Mouse (Mus musculus) lung, postnatal 0 days (tissue): ENCODE data around the gene Tnfrsf11a. TPM values are rescaled to one million over a fixed set of nuclear protein-coding genes. Genes with fewer than 3 reads are reported as not detected.

Source experiments
- ATAC-seq: fragments of 200-750 bp; cut with Nextera tagmentation; 2 replicates; pipeline ENCODE4 v1.8.0; 2017; ENCODE audit warnings: moderate library complexity
- DNase-seq: peaks from one replicate; pipeline ENCODE4 v3.0.0-alpha.2; 2016; ENCODE audit warnings: low spot score
- H3K27ac ChIP-seq: fragments of 300-500 bp; sonication (generic); 2 replicates; pipeline ENCODE4 v1.5.1; 2014; ENCODE audit warnings: antibody characterized with exemption, mild to moderate bottlenecking, low read length, mixed read lengths
- H3K27me3 ChIP-seq: fragments of 300-500 bp; sonication (generic); replicated peaks from 2 replicates; pipeline ENCODE4 v1.6.1; 2014; ENCODE audit warnings: low read length, mixed read lengths; ENCODE audit not compliant: insufficient read depth
- H3K36me3 ChIP-seq: fragments of 300-500 bp; sonication (generic); 2 replicates; pipeline ENCODE4 v1.6.1; 2014; ENCODE audit warnings: low read length, mixed read lengths; ENCODE audit not compliant: insufficient read depth
- H3K4me1 ChIP-seq: fragments of 300-500 bp; sonication (generic); 2 replicates; pipeline ENCODE4 v1.6.1; 2014; ENCODE audit warnings: antibody characterized with exemption, low read depth, low read length, mixed read lengths; ENCODE audit not compliant: insufficient read depth
- H3K4me2 ChIP-seq: fragments of 300-500 bp; sonication (generic); replicated peaks from 2 replicates; pipeline ENCODE4 v1.6.1; 2014; ENCODE audit warnings: low read depth, mild to moderate bottlenecking, low read length, moderate library complexity, mixed read lengths
- H3K4me3 ChIP-seq: fragments of 300-500 bp; sonication (generic); 2 replicates; pipeline ENCODE4 v1.5.1; 2014; ENCODE audit warnings: low read depth, low read length
- H3K9ac ChIP-seq: fragments of 300-500 bp; sonication (generic); replicated peaks from 2 replicates; pipeline ENCODE4 v1.6.1; 2014; ENCODE audit warnings: low read depth, mild to moderate bottlenecking
- H3K9me3 ChIP-seq: fragments of 300-500 bp; sonication (generic); 2 replicates; pipeline ENCODE4 v1.6.1; 2016; ENCODE audit warnings: low read length, mixed read lengths
- CTCF ChIP-seq: IDR thresholded peaks from 2 replicates; pipeline ENCODE4 v1.5.1; 2016; ENCODE audit warnings: antibody characterized with exemption, mild to moderate bottlenecking
- EP300 ChIP-seq: IDR thresholded peaks from 2 replicates; pipeline ENCODE4 v1.6.1; 2016; ENCODE audit warnings: antibody characterized with exemption, mild to moderate bottlenecking, control low read depth
- WGBS: fragments of 180-500 bp; shearing (Covaris S2); extraction: QIAGEN DNeasy Blood & Tissue Kit; methylation state at CpG from one replicate; pipeline ENCODE4 v1.1.7; 2014; 5-methylcytosine and 5-hydroxymethylcytosine counted together
- polyA plus RNA-seq: library from polyadenylated mRNA; unstranded; fragments of >200 nt; fragmentation: Nextera tagmentation; extraction: Ambion mirVana; gene quantifications from 2 replicates; pipeline ENCODE4 v1.2.1, GENCODE M21; 2015

Tnfrsf11a gene
- polyA plus RNA-seq, 1 experiment from 2014 or later = 2.2 TPM

- Histone ChIP-seq H3K4me1 (no peaks in the 10 kb centered on the region), H3K27me3 (no peaks in the 10 kb centered on the region), H3K27ac (no peak overlapping the region), H3K4me3 (no peak overlapping the region), H3K9ac (no peak overlapping the region), H3K4me2 (no peak overlapping the region), H3K9me3 (no peaks in the 10 kb centered on the region), H3K36me3 (no peaks in the 10 kb centered on the region)
- TF ChIP-seq CTCF (no peak), EP300 (no peak)
- WGBS = 85% methylated on average over 5 of the region's 5 CpGs
- no peak for DNase-seq
- ATAC-seq = no peak
Measured at GRCm38 (mm10) chr1:105829171-105829570, 48.7 kb downstream of the Tnfrsf11a start.

- no peaks in the 10 kb centered on the region for H3K36me3 ChIP-seq
- H3K4me1 ChIP-seq = no peaks in the 10 kb centered on the region
- no peak overlapping the region for H3K9ac ChIP-seq
- no peak for DNase-seq
- no peak overlapping the region for H3K4me3 ChIP-seq
- 66% methylated on average over 1 of the region's 1 CpGs for WGBS
- H3K27me3 ChIP-seq = no peaks in the 10 kb centered on the region
- H3K9me3 ChIP-seq = no peaks in the 10 kb centered on the region
- H3K4me2 ChIP-seq = no peak overlapping the region
- TF ChIP-seq EP300 (no peak), CTCF (no peak)
- no peak overlapping the region for H3K27ac ChIP-seq
- ATAC-seq = no peak
Measured at GRCm38 (mm10) chr1:105832784-105833183, 52.3 kb downstream of the Tnfrsf11a start.

DNA sequence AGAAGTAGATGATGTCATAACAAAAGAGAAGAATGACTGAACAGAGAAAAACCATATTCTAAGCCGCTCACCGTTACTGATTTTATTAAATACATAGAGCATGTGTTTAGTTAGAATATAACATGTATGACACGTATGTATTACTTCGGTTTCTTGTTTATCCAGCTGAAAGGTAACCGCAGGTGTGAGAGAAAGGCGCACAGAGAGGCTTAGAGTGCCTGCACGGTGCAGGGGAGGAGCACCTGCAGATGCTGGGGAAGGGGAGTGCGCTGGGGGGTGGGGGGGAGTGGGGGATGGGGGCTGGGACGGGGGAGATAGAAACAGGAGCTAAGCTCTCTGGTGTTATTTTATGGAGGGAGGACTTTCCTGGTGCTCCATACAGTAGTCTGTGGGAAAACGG lies 62.4 kb downstream of the Tnfrsf11a start:
- Histone ChIP-seq H3K9ac (no peak overlapping the region), H3K4me3 (no peak overlapping the region), H3K4me1 (no peaks in the 10 kb centered on the region; the same call in 1 of the 2 replicates), H3K4me2 (0 out of 2 replicates have a peak overlapping the region, but pooled peaks have one; percentile 9), H3K36me3 (no peaks in the 10 kb centered on the region), H3K27ac (no peak overlapping the region), H3K27me3 (no peaks in the 10 kb centered on the region; the same call in 1 of the 2 replicates), H3K9me3 (no peaks in the 10 kb centered on the region)
- DNase-seq (no peak), ATAC-seq (no peak)
- 30% methylated on average over 9 of the region's 10 CpGs for WGBS
- TF ChIP-seq EP300 (no peak), CTCF (no peak)

DNA sequence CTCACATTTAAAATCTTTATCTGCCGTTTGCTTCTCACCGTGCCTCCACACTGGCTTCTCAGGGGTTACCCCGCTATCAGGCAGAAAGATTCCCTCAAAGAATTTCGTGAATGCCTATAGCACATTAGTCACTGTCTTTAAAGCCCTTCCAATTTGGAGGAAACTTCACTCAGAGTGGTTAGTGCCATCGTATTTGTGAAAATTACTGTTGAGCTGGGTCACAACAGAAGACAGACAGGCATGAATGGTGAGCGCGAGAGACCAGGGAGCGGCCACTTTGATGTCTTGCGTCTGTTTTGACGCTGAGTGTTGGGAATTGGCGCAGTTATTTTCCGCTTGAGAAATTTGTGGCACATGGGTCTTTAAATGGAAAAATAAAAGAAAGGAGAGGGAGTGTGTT lies 62.9 kb downstream of the Tnfrsf11a start:
- Histone ChIP-seq H3K4me3 (no peak overlapping the region), H3K9me3 (no peaks in the 10 kb centered on the region), H3K27me3 (no peaks in the 10 kb centered on the region; the same call in 1 of the 2 replicates), H3K4me1 (no peaks in the 10 kb centered on the region; the same call in 1 of the 2 replicates), H3K4me2 (0 out of 2 replicates have a peak overlapping the region, but pooled peaks have one; percentile 9), H3K27ac (no peak overlapping the region), H3K9ac (no peak overlapping the region), H3K36me3 (no peaks in the 10 kb centered on the region)
- 6% methylated on average over 12 of the region's 12 CpGs for WGBS
- ATAC-seq (no peak; the same call in 1 of the 2 replicates), DNase-seq (peak; percentile 25)
- TF ChIP-seq CTCF (no peak), EP300 (no peak)

DNA sequence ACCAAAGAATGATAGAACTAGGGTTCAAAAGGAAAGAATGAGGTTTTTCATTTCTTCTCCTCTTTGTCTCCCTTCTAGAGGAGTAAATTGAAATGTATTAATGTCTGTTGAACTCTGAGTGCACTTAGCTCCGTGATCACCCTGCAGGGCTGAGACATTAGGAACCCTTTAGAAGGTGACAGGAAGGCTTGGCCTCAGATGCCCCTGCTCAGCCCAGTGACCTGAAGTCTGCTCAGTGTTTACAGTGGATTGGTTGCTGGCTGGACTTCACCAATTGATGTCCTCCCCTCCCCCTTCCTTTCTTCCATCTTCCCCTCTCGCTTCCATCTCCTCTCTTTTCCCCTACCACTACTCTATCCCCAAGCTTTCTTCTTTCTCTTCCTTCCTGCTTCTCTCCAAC lies 63.3 kb downstream of the Tnfrsf11a start:
- ATAC-seq (no peak; the same call in 1 of the 2 replicates), DNase-seq (no peak)
- no peaks in the 10 kb centered on the region for H3K9me3 ChIP-seq
- 11% methylated on average over 2 of the region's 2 CpGs for WGBS
- no peak overlapping the region for H3K27ac ChIP-seq
- H3K9ac ChIP-seq = no peak overlapping the region
- no peaks in the 10 kb centered on the region; the same call in 1 of the 2 replicates for H3K27me3 ChIP-seq
- no peak for TF ChIP-seq EP300
- TF ChIP-seq CTCF = no peak
- no peaks in the 10 kb centered on the region; the same call in 1 of the 2 replicates for H3K4me1 ChIP-seq
- no peak overlapping the region for H3K4me3 ChIP-seq
- no peaks in the 10 kb centered on the region for H3K36me3 ChIP-seq
- H3K4me2 ChIP-seq = no peak overlapping the region

DNA sequence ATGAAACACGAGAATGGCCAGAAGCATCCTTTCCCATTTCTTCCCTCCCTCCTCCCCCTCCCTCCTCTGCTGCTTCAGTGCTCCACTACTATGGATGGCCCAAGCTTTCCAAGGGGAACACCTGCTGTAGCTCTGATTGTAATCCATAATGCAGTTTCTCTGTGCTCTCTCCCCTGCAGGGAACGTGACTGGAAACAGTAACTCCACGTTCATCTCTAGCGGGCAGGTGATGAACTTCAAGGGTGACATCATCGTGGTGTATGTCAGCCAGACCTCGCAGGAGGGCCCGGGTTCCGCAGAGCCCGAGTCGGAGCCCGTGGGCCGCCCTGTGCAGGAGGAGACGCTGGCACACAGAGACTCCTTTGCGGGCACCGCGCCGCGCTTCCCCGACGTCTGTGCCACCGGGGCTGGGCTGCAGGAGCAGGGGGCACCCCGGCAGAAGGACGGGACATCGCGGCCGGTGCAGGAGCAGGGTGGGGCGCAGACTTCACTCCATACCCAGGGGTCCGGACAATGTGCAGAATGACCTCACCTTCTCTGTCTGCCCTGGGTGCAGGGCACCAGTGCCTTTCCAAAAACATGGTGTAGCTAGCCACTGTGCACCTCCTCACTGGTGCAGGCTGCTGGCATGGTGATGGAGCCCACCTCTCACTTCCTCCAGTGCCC lies 64.0 kb downstream of the Tnfrsf11a start:
- H3K4me2 ChIP-seq = 0 out of 2 replicates have a peak overlapping the region, but pooled peaks have one; percentile 1
- H3K4me3 ChIP-seq = no peak overlapping the region
- H3K9ac ChIP-seq = no peak overlapping the region
- no peaks in the 10 kb centered on the region; the same call in 1 of the 2 replicates for H3K4me1 ChIP-seq
- WGBS = 22% methylated on average over 23 of the region's 28 CpGs
- DNase-seq (no peak), ATAC-seq (no peak)
- no peaks in the 10 kb centered on the region for H3K9me3 ChIP-seq
- H3K27ac ChIP-seq = no peak overlapping the region
- no peak for TF ChIP-seq EP300
- no peak for TF ChIP-seq CTCF
- H3K36me3 ChIP-seq = no peaks in the 10 kb centered on the region
- H3K27me3 ChIP-seq = no peaks in the 10 kb centered on the region; the same call in 1 of the 2 replicates
